Mouse (Mus musculus) urinary bladder, postnatal 14 days (tissue): ENCODE measurements around the gene Tep1.
A peak's percentile ranks its signal among the peaks of the same experiment; 100 is the strongest.
"Not testable (repeated sequence)": the region's sequence is repeated elsewhere in the genome, so short reads cannot be mapped to it uniquely, and the experiment has no call there.

Source experiments
- DNase-seq: peaks from one replicate; pipeline ENCODE4 v3.0.0; 2021; ENCODE audit warnings: low spot score

Gene Tep1

DNA sequence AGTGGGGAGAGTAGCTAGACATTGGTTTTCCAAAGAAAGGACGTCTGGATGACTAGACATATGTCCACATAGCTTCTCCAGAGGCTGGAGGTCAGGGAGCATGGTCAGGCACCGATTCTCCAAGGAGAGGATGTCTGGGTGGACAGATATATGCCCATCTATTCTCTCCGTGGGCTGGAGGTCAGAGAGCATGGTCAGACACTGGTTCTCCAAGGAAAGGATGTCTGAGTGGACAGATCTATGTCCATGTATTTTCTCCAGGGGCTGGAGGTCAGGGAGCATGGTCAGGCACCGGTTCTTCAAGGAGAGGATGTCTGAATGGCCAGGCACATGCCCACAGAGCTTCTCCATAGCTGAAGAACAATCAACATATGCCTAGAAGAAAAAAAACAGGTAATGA is 2.1 kb downstream of the Tep1 start:
- DNase-seq = no peak

DNA sequence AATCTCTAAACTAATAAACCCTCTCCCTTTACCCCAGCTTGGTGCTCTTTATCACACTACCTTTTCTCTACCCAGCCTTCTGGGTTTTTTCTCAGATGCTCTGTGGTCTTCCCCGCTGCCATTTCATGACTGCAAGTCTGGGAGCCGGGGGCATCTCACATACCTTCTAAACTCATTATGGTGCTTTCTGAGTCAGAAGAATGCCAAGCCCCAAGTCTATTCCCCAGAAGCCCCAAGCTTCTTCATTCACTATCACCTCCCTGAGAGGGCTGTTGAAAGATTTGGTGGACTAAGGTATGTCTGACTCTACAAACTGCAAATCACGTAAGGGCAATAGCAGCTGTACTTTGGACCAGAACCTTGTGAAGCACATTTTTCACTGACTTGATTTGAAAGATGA is 3.4 kb downstream of the Tep1 start:
- no peak for DNase-seq

DNA sequence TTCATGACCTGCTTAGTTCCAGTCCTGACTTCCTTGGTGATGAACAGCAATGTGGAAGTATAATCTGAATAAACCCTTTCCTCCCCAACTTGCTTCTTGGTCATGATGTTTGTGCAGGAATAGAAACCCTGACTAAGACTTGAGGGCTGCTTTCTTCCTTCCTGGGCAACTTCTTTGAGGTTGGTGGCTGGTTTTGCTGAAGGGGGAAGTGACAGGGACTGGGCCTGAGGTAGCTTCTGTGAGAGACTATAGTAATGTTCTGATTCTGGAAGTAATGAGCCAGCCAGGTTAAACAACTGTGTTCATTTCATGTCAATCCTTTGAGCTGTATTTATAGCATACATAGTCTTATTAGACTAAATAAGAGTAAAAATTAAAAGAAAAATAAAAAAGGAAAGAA is 5.4 kb downstream of the Tep1 start:
- DNase-seq = not testable (repeated sequence)

DNA sequence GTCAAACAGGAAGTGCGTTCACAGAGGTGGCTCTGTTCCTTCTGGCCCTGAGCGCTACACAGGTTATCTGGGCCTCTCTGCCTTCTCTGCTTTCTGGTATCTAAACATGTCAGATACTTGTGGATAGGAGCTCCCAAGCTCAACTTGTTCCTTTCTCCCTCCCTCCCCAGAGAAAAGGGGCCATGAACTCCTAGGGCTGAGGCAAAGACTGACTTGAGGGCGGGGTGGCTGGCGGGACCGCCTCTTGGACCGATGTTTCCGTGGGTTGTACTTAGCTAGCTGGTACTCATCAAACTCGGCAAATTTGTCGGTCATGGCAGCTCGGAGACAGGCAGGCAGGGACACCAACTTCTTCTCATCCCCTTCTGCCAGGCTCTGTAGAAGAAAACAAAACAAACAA is 7.7 kb downstream of the Tep1 start:
- DNase-seq = no peak

DNA sequence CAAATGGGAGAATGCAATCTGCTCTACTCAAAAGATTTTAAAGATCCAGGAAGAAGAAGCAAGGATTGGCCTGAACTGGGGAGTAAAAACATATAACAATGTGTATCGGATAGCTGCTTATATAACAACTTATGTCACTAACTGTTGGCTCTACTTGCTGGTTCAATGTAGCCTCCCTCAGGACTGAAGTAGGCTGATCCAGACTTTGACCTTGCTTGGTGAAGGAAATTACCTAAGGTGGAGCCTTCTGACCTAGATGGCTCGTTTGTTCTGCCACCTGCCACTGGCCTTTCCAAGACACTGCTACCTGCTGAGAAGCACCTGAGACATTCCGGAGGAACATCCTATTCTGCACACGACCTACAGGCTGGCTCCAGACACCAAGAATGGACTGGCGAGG is 14.6 kb downstream of the Tep1 start:
- DNase-seq = no peak

DNA sequence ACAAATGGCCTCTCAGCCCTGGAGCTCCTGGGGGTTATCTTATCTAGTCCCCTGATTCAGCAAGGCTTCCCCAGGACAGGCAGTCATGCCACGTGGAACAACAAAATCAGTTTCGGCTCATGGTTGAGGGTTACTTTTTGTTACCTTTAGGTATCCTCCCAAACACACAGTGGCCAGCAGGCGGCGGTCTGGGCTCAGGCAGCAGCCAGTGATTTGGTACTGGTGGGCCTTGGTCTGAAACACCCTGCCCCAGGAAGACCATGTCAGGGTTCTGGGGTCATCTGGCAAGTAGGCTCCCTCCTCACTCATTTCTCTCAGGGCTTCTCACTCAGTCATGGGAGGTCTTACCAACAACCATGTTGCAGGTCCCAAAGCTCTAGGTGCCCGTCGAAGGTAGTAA is 33.1 kb downstream of the Tep1 start:
- no peak for DNase-seq

DNA sequence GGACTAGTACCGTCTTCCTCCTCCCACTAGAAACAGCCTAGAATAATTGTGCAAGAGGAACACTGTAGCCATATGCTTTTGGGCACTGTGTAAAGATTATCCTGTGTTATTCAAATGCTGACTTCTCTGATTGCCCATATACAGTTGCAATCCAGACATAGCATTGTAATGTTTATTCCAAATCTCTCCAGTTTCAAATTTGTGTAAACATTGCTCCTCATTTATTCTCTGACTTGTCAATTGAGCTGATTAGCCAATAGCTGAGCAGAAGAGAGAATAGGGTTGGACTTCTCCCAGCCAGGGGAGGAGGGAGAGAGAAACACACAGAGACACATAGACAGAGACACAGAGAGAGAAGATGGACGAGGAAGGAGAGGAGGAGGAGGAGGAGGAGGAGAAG is 35.9 kb downstream of the Tep1 start:
- no peak for DNase-seq

DNA sequence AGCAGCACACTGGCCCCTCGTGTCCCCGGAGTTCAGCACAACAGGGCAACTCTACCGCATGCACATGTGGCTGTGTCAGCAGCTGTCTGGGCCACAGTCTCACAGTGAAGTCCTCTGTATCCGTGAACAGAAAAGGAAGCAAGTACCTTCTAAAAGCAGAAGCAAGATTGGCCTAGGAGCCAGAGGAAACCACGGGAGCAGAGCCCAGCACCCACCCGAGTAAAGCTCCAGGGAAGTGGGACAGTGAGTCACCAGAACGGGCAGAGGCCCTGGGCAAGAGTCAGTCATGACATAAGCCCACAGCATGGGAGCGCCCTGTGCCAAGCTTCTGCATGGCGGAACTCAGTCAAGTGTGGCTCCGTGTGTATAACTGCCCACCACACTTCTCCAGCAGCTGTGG is 36.4 kb downstream of the Tep1 start:
- no peak for DNase-seq

DNA sequence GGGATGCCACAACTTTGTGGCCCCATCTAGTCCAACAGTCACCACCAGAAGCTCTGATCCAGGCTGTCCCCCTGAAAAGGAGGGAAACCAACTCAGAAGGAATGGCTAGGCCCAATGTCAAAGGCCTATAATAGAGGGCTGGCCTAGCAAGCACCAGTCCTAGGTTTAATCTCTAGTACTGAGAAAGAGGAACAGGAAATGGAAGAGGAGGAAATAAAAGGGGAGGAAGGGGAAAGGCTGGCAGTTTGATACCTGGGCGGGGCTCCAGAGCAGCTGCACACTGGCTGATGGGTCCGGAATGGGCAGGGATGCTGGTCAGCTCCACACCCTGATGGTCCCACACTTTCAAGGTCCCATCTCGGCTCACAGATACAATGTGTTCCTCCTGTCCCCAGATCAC is 40.5 kb downstream of the Tep1 start:
- no peak for DNase-seq

DNA sequence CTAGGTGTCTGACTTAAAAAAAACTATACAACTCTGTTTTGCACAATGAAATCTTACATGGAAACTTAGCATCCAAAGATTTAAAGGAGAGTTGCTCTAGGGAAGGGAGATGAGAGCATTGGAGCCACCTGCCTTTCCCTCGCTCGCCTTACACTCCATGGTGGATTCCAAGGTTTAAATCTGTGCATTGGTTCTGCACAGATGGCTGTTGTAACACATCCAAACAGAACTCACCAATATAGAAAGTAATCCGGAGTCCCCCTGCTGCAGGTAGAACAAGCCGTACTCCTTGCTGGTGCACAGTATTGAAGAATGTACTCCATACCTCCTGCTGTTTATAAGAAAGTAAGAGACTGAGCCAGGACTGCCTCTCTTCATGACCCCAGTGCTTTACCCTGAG is 43.8 kb downstream of the Tep1 start:
- DNase-seq = no peak

DNA sequence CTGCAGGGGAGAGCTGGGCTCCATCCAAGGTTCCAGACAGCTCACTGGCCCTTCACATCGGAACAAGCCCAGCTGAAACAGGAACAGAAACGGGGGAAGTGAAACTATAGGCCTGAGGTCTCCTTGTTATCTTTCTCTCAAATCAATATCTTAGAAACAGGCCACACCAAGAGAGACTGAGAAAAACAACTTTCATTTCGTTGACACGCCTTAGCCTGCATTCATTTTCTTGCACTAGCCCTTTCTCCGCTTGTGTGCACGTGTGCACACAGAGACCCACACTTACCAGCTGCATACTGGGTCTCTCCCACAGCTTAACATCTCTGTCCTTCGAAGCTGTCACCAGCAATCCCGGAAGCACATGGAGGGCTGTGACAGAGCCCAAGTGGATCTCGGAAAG is 46.1 kb downstream of the Tep1 start:
- no peak for DNase-seq

DNA sequence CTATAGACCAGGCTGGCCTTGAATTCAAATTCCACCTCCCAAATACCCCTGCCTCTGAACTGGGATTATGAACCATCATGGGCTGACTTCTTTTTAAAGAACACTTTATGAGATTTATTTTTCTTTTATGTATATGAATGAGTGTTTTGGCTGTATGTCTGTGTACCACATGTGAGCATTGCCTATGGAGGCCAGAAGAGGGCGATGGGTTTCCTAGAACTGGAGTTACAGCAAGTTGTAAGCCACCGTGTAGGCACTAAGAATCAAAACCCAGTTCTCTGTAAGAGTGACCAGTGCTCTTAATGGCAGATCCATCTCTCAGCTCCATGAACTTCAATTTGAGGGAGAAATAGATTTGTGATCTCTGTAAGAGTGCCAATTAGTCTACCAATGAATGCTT is 47.1 kb downstream of the Tep1 start:
- no peak for DNase-seq

DNA sequence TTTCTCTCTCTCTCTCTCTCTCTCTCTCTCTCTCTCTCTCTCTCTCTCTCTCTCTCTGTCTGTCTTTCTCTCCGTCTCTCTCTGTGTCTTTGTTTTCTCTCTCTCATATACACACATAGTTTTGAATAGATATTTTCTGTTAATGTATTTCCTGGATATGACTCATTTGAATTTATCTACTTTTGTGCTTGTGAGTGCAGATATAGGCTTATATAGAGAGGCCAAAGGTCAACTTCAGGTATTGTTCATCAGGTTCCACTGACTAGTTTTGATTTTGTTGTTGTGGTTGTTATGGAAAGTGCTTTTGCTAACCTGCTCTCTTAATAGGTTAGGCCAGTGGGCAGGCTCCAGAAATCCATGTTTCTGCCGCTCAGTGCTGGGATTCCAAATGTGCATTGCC is 57.3 kb downstream of the Tep1 start:
- DNase-seq = no peak

DNA sequence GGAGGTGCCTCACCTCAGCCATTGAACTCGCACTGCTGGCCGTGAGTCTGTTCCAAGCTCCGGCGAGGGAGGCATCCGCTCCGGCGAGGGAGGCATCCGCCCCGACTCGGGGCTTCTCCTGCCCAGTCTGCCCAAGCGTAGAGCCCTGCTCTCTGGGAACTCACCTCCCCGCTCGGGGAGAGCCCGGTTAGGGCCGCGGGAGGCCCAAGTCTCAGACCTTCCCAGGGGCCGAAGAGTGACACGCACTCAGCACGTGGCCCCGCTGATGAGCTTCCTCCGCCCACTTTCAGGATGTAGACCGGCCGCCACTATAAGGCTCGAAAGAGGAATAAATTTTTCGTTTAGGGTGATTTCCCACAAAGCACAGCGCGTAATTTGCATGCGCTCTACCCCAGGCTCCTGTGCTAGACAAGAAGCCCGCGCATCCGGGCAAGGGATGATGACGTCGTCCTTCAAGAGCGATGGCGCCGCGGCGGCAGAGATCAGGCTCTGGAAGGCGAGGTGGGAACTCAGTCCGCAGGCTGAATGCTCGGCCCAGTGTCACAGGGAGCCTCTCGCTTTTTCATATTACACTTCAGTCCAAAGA is 62.8 kb downstream of the Tep1 start, which contains the start of the genes Ccnb1ip1 and Parp2:
TSS of gene Ccnb1ip1 (minus strand) at position 246 of the 586 bp plus-strand sequence.
TSS of gene Parp2 (plus strand) at position 355 of the 586 bp plus-strand sequence.
- peak; percentile 95 for DNase-seq

DNA sequence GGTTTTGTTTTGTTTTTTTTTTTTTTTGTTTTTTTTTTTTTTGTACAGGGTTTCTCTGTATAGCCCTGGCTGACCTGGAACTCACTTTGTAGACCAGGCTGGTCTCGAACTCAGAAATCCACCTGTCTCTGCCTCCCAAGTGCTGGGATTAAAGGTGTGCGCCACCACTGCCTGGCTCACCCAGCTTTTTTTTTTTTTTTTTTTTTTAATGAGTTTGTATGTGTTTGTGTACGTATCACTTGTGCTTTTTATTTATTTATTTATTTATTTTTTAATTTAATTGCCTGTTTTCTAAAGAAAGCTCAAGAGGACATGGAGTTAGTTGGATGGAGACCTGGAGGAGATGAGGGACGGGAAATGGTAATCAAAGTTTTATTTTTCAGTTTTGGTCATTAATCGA is 63.9 kb downstream of the Tep1 start:
- not testable (repeated sequence) for DNase-seq

DNA sequence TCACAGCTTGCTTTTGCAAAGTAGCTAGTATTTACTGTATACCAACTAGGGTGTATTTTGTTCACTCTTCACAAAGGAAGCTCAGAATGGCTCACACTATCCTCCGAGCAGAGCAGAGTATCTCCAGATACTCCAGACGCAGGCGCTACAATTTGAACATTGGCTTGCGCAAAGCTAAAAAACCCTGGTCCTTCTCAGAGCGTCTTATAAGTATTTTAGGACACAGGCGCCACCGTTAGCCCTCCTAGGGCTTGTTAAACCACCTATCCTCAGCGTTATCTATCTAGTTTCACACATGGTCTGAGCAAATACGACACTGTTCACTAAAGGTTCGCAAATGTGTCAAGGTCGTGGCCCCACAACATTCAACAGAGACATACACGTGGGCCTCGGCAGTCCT is 65.7 kb downstream of the Tep1 start:
- no peak for DNase-seq

DNA sequence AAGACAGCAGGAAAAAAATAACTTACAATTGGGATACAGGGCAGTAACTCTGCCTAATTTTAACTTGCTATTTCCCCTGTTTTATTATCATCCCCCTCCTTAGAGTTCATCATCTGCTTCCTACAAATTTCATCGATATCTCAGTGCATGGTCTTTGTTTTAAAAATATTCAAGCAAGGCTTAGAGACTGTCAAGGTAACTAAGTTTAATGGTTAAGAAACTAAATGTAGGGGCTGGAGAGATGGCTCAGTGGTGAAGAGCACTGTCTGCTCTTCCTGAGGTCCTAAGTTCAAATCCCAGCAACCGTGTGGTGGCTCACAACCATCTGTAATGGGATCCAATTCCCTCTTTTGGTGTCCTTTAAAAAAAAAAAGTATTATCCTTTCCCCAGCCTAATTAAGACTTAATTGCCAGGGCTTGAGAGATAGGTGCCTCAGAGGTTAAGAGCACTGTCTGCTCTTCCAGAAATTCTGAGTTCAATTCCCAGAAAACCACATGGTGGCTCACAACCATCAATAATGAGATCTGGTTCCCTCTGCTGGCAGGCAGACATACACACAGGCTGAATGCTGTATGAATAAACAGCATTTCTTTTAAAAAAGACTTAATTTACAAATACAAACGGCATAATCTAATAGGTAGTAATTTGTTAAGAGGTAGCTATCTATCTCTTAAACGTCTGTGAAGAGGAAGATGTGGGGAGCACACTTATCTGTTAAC is 67.4 kb downstream of the Tep1 start:
- DNase-seq = no peak

DNA sequence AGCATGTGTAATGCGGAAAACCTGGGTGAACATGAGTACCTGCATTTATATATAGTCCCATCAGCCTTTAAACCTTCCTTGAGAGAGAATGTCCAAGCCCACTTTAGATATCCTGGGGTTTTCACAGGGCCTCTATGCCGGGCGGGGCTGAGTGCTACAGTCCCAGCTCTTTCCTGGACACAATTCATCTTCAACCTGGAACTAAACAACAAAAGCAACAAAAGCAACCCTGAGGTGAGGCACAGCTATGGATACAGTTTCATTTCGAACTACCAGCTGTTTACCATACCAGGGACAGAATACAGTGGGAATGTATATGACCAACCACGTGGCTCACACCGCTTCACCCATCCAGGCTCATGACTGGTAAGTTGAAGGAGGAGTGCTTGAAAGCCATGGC is 67.9 kb downstream of the Tep1 start:
- DNase-seq = no peak

DNA sequence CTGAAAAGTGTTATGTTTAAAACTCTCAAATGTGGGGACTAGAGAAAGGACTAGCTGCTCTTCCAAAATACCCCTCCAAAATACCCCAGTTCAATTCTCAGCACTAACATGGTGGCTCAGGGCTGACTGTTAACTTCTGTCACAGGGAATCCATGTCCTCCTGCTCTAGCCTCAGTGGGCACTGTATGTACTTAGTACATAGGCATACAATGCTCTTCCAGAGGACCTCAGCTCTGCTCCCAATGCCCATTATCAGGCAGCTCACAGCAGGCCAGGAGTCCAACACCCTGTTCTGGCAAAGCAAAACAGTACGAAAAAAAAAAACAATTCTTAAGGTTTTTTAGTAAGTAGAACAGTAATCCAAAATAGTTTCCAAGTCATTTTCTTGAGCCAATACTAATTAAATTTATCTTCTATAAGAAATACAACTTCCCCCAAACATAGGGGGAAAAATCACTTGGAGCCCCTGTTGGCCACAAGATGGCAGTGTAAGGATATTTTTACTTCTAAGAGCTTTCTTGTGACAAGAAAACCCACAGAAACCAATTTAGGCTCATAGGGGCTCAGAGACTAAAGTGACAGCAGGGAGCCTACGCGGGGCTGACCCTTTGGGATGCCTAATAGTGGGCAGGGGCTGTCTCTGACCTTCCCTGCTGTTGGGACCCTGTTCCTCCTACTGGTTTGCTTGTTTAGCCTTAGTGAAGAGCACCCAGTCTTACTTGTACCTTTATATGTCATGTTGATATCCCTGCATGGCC is 70.7 kb downstream of the Tep1 start:
- DNase-seq = peak; percentile 18

DNA sequence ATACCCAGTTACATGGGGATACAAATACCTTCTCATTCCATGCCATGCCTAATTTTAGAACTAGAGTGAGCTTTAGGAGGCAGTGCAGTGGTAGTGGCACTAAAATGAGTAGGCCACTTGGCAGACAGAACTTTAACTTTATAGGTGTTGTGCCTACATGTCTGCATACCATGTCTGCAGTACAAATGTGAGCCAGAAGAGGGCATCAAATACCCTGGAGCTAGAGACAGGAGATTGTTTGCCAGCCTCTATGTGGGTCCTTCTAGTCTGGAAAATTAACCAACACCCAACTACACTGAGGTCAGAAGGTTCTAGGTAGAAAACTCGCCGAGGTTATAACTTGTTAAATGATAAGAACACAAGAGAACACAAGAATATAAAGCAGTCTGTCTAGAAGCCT is 71.8 kb downstream of the Tep1 start:
- DNase-seq = no peak

DNA sequence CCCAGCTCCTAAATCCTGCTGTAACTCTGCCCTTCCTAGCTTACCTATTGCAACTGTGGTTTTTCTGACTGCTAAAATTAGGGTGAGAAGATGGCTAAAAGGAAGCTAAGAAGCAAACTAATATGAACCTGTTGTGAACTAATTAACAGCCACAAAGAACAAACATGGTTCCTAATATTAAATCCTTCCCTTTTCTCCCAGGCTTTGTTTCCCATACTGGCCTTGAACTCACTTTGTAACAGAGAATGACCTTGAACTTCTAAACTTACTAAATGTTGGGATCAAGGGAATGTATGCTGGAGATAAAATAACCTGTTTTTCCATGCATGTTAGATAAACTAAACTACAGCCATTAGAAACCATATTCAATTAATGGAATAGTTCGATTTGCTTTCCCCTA is 73.9 kb downstream of the Tep1 start:
- DNase-seq = no peak

DNA sequence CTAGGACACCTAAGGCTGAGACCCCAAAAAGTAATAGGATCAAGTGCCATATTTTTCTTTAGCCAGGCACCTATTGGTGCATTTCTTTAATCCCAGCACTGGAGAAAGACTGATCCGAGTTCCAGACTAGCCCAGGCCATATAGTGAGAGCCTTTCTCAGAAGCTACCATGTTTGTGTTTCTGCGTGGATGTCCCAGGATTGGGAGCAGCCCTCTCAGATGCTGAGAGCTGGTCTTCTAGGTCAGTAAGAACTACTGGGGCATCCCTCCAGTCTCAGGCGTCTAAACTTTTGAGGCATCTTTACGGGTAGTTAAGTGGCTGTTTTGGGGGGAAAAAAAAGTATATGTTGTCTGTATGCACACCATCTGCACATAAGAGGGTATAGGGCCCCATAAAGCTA is 74.4 kb downstream of the Tep1 start:
- DNase-seq = no peak

DNA sequence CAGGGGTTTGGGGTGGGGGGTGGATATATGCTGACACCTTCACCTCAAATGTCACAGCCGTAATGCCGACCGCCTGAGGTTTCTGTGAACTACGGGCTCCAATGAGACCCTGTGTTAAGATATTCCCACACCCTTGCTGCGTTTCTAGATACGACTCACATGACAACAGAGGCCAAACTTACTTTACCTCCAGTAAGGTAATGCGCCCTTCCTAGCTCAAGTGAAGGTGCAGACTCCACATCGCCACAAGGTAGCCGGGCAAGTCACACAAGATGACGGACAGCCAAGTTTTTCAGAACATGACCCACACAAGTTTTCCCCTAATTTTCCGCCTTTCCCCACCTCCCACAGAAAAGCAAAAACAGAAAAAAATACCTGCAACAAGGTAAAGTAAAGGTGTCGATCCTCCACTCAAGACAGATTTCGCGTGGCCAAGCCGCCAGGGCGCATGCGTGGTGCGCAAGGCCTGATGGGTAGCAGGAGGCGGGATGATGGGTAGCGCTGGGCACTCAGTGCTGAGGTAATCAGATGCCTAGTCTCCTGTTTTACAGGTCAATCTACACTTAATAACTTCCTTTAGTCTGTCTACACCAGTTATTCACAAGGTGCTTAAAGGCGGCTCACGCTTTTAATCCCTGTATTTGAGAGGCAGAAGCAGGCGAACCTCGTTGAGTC is 75.0 kb downstream of the Tep1 start:
- no peak for DNase-seq
